Mouse (Mus musculus): ENCODE data around the gene Serinc1. TPM values are rescaled to one million over a fixed set of nuclear protein-coding genes. Genes with fewer than 3 reads are reported as not detected.

Serinc1 gene
- total RNA-seq, 1 experiment = 143 TPM

GRCm38 (mm10) chr10:57569023-57569931 lies 36.9 kb upstream of the Serinc1 start:
- H3K4me3 ChIP-seq (ENCODE audit: insufficient read depth in 1 of 2, low read depth in 1 of 2, low read length in 2 of 2, poor library complexity in 1 of 2, severe bottlenecking in 1 of 2) = no peak overlapping the region
- DNase-seq (ENCODE audit: low read depth, low spot score) = no peak
- peaks cover 2 to 4% of the 10 kb centered on the region in 2 experiments; a peak in 2 of 4 replicates for H3K4me1 ChIP-seq (ENCODE audit: control insufficient read depth in 2 of 2, insufficient read depth in 2 of 2, low read length in 2 of 2, poor library complexity in 1 of 2)
- no peak overlapping the region for H3K9ac ChIP-seq (ENCODE audit: insufficient read depth, low read depth, low read length, poor library complexity, severe bottlenecking)
- no peaks in the 10 kb centered on the region for H3K36me3 ChIP-seq (ENCODE audit: control insufficient read depth, insufficient read depth, low read length, poor library complexity, severe bottlenecking)
- no peak overlapping the region for H3K27ac ChIP-seq (ENCODE audit: insufficient read depth, low read depth, low read length, poor library complexity, severe bottlenecking)
- TF ChIP-seq CHD2 (IDR thresholded peaks at IDR 0.05; ENCODE audit: low read depth, low read length) (no peak), ZC3H11A (IDR thresholded peaks at IDR 0.05; ENCODE audit: borderline replicate concordance, low read depth, low read length) (no peak), ZNF384 (IDR thresholded peaks at IDR 0.05; ENCODE audit: low read depth, low read length) (no peak), MAFK (IDR thresholded peaks at IDR 0.05; ENCODE audit: insufficient read depth, low read depth, low read length) (no peak), HCFC1 (IDR thresholded peaks at IDR 0.05; ENCODE audit: borderline replicate concordance, insufficient read depth, low read length) (no peak)
- in situ Hi-C loops (cut with MboI; ENCODE audit: low sequenced_read_pairs in 2 of 2, unreplicated experiment in 2 of 2) = no loop called here
- no peaks in the 10 kb centered on the region for H3K9me3 ChIP-seq (ENCODE audit: control insufficient read depth, insufficient read depth, low read depth, low read length)

GRCm38 (mm10) chr10:57566221-57566620 lies 33.9 kb upstream of the Serinc1 start:
- Histone ChIP-seq H3K9ac (ENCODE audit: insufficient read depth, low read depth, low read length, poor library complexity, severe bottlenecking) (no peak overlapping the region), H3K36me3 (ENCODE audit: control insufficient read depth, insufficient read depth, low read length, poor library complexity, severe bottlenecking) (no peaks in the 10 kb centered on the region), H3K9me3 (ENCODE audit: control insufficient read depth, insufficient read depth, low read depth, low read length) (no peaks in the 10 kb centered on the region), H3K4me1 (ENCODE audit: control insufficient read depth in 2 of 2, insufficient read depth in 2 of 2, low read length in 2 of 2, poor library complexity in 1 of 2) (peaks cover 0 to 2% of the 10 kb centered on the region in 2 experiments; a peak in 1 of 4 replicates), H3K27ac (ENCODE audit: insufficient read depth, low read depth, low read length, poor library complexity, severe bottlenecking) (no peak overlapping the region), H3K4me3 (ENCODE audit: insufficient read depth in 1 of 2, low read depth in 1 of 2, low read length in 2 of 2, poor library complexity in 1 of 2, severe bottlenecking in 1 of 2) (no peak overlapping the region)
- no peak for DNase-seq (ENCODE audit: low read depth, low spot score)
- no peak for TF ChIP-seq MAFK (IDR thresholded peaks at IDR 0.05; ENCODE audit: insufficient read depth, low read depth, low read length)
- TF ChIP-seq ZC3H11A (IDR thresholded peaks at IDR 0.05; ENCODE audit: borderline replicate concordance, low read depth, low read length) = no peak
- TF ChIP-seq ZNF384 (IDR thresholded peaks at IDR 0.05; ENCODE audit: low read depth, low read length) = no peak
- no peak for TF ChIP-seq CHD2 (IDR thresholded peaks at IDR 0.05; ENCODE audit: low read depth, low read length)
- no peak for TF ChIP-seq HCFC1 (IDR thresholded peaks at IDR 0.05; ENCODE audit: borderline replicate concordance, insufficient read depth, low read length)
- in situ Hi-C loops (cut with MboI; ENCODE audit: low sequenced_read_pairs in 2 of 2, unreplicated experiment in 2 of 2) = no loop called here

- H3K4me3 ChIP-seq (ENCODE audit: insufficient read depth in 1 of 2, low read depth in 1 of 2, low read length in 2 of 2, poor library complexity in 1 of 2, severe bottlenecking in 1 of 2) = no peak overlapping the region
- in situ Hi-C loops (cut with MboI; ENCODE audit: low sequenced_read_pairs in 2 of 2, unreplicated experiment in 2 of 2) = no loop called here
- no peak for DNase-seq (ENCODE audit: low read depth, low spot score)
- no peak overlapping the region for H3K9ac ChIP-seq (ENCODE audit: insufficient read depth, low read depth, low read length, poor library complexity, severe bottlenecking)
- no peaks in the 10 kb centered on the region for H3K9me3 ChIP-seq (ENCODE audit: control insufficient read depth, insufficient read depth, low read depth, low read length)
- no peak for TF ChIP-seq HCFC1 (IDR thresholded peaks at IDR 0.05; ENCODE audit: borderline replicate concordance, insufficient read depth, low read length)
- TF ChIP-seq MAFK (IDR thresholded peaks at IDR 0.05; ENCODE audit: insufficient read depth, low read depth, low read length) = no peak
- no peak for TF ChIP-seq CHD2 (IDR thresholded peaks at IDR 0.05; ENCODE audit: low read depth, low read length)
- TF ChIP-seq ZC3H11A (IDR thresholded peaks at IDR 0.05; ENCODE audit: borderline replicate concordance, low read depth, low read length) = no peak
- TF ChIP-seq ZNF384 (IDR thresholded peaks at IDR 0.05; ENCODE audit: low read depth, low read length) = no peak
- H3K27ac ChIP-seq (ENCODE audit: insufficient read depth, low read depth, low read length, poor library complexity, severe bottlenecking) = no peak overlapping the region
- H3K4me1 ChIP-seq (ENCODE audit: control insufficient read depth in 2 of 2, insufficient read depth in 2 of 2, low read length in 2 of 2, poor library complexity in 1 of 2) = no peaks in the 10 kb centered on the region
- H3K36me3 ChIP-seq (ENCODE audit: control insufficient read depth, insufficient read depth, low read length, poor library complexity, severe bottlenecking) = no peaks in the 10 kb centered on the region
Observed at GRCm38 (mm10) chr10:57557597-57557996, 25.3 kb upstream of the Serinc1 start.

GRCm38 (mm10) chr10:57553719-57554118 lies 21.4 kb upstream of the Serinc1 start:
- in situ Hi-C loops (cut with MboI; ENCODE audit: low sequenced_read_pairs in 2 of 2, unreplicated experiment in 2 of 2) = no loop called here
- TF ChIP-seq ZNF384 (IDR thresholded peaks at IDR 0.05; ENCODE audit: low read depth, low read length) = no peak
- TF ChIP-seq ZC3H11A (IDR thresholded peaks at IDR 0.05; ENCODE audit: borderline replicate concordance, low read depth, low read length) = no peak
- no peak for TF ChIP-seq MAFK (IDR thresholded peaks at IDR 0.05; ENCODE audit: insufficient read depth, low read depth, low read length)
- TF ChIP-seq HCFC1 (IDR thresholded peaks at IDR 0.05; ENCODE audit: borderline replicate concordance, insufficient read depth, low read length) = no peak
- TF ChIP-seq CHD2 (IDR thresholded peaks at IDR 0.05; ENCODE audit: low read depth, low read length) = no peak
- Histone ChIP-seq H3K9me3 (ENCODE audit: control insufficient read depth, insufficient read depth, low read depth, low read length) (no peaks in the 10 kb centered on the region), H3K4me1 (ENCODE audit: control insufficient read depth in 2 of 2, insufficient read depth in 2 of 2, low read length in 2 of 2, poor library complexity in 1 of 2) (no peaks in the 10 kb centered on the region), H3K9ac (ENCODE audit: insufficient read depth, low read depth, low read length, poor library complexity, severe bottlenecking) (no peak overlapping the region), H3K27ac (ENCODE audit: insufficient read depth, low read depth, low read length, poor library complexity, severe bottlenecking) (no peak overlapping the region), H3K36me3 (ENCODE audit: control insufficient read depth, insufficient read depth, low read length, poor library complexity, severe bottlenecking) (no peaks in the 10 kb centered on the region), H3K4me3 (ENCODE audit: insufficient read depth in 1 of 2, low read depth in 1 of 2, low read length in 2 of 2, poor library complexity in 1 of 2, severe bottlenecking in 1 of 2) (no peak overlapping the region)
- DNase-seq (ENCODE audit: low read depth, low spot score) = no peak
